Mouse (Mus musculus): ENCODE results near the gene Gpld1.

Gene Gpld1

GRCm38 (mm10) chr13:25023129-25023528, 80.2 kb downstream of the Gpld1 start:
- no peak for DNase-seq (ENCODE audit: low spot score)

GRCm38 (mm10) chr13:25024655-25025054, 81.7 kb downstream of the Gpld1 start:
- no peak for DNase-seq (ENCODE audit: low spot score)

- DNase-seq (ENCODE audit: low spot score), result no peak
These were observed 83.6 kb downstream of the Gpld1 start for GRCm38 (mm10) chr13:25026409-25027113.

GRCm38 (mm10) chr13:25027114-25027425, 84.1 kb downstream of the Gpld1 start:
- no peak for DNase-seq (ENCODE audit: low spot score)

- no peak for DNase-seq (ENCODE audit: low spot score)
These were observed 96.5 kb downstream of the Gpld1 start for GRCm38 (mm10) chr13:25039488-25039887.
